Mouse (Mus musculus) liver, embryonic 13.5 days (tissue): ENCODE data around the gene Angptl8. TPM values are rescaled to one million over a fixed set of nuclear protein-coding genes. Genes with fewer than 3 reads are reported as not detected.
A peak's percentile ranks its signal among the peaks of the same experiment; 100 is the strongest.

Experiments used
- ATAC-seq: fragments of 200-750 bp; cut with Nextera tagmentation; 2 replicates; pipeline ENCODE4 v1.8.0; 2017; ENCODE audit warnings: low read depth, mild to moderate bottlenecking, moderate number of reproducible peaks, moderate library complexity
- DNase-seq: peaks from one replicate; pipeline ENCODE4 v3.0.0; 2022
- H3K27ac ChIP-seq: fragments of 300-500 bp; sonication (generic); 2 replicates; pipeline ENCODE4 v1.5.1; 2015; ENCODE audit warnings: moderate library complexity, mild to moderate bottlenecking, inconsistent platforms
- H3K27me3 ChIP-seq: fragments of 300-500 bp; sonication (generic); 2 replicates; pipeline ENCODE4 v1.6.1; 2015; ENCODE audit warnings: mild to moderate bottlenecking, inconsistent platforms
- H3K36me3 ChIP-seq: fragments of 300-500 bp; sonication (generic); 2 replicates; pipeline ENCODE4 v1.6.1; 2015; ENCODE audit warnings: mild to moderate bottlenecking, inconsistent platforms
- H3K4me1 ChIP-seq: fragments of 300-500 bp; sonication (generic); replicated peaks from 2 replicates; pipeline ENCODE4 v1.6.1; 2015; ENCODE audit warnings: inconsistent platforms
- H3K4me2 ChIP-seq: fragments of 300-500 bp; sonication (generic); 2 replicates; pipeline ENCODE4 v1.6.1; 2015; ENCODE audit warnings: inconsistent platforms, mild to moderate bottlenecking, moderate library complexity
- H3K4me3 ChIP-seq: fragments of 300-500 bp; sonication (generic); replicated peaks from 2 replicates; pipeline ENCODE4 v1.5.1; 2015; ENCODE audit warnings: mild to moderate bottlenecking, inconsistent platforms
- H3K9ac ChIP-seq: fragments of 300-500 bp; sonication (generic); 2 replicates; pipeline ENCODE4 v1.6.1; 2015; ENCODE audit warnings: mild to moderate bottlenecking, inconsistent platforms
- H3K9me3 ChIP-seq: fragments of 300-500 bp; sonication (generic); replicated peaks from 2 replicates; pipeline ENCODE4 v1.6.1; 2016; ENCODE audit warnings: inconsistent platforms
- WGBS: fragments of 180-500 bp; shearing (Covaris S2); methylation state at CpG from one replicate; pipeline ENCODE4 v1.1.7; 2015; ENCODE audit not compliant: insufficient replicate concordance; 5-methylcytosine and 5-hydroxymethylcytosine counted together
- polyA plus RNA-seq: library from polyadenylated mRNA; unstranded; fragments of >200 nt; fragmentation: Nextera tagmentation; extraction: Ambion mirVana; gene quantifications from 2 replicates; pipeline ENCODE4 v1.2.1, GENCODE M21; 2015

The Angptl8 gene
- polyA plus RNA-seq, 1 experiment from 2014 or later = 15.5 TPM

- DNase-seq = no peak
- H3K36me3 ChIP-seq = peaks cover 33% of the 10 kb centered on the region
- H3K4me1 ChIP-seq = peaks cover 43% of the 10 kb centered on the region
- peak overlapping the region; percentile 77 for H3K4me2 ChIP-seq
- 37% methylated on average over 3 of the region's 3 CpGs for WGBS
- ATAC-seq = no peak
- no peak overlapping the region for H3K9ac ChIP-seq
- peaks cover 13% of the 10 kb centered on the region; the same call in 1 of the 2 replicates for H3K27me3 ChIP-seq
- H3K4me3 ChIP-seq = no peak overlapping the region; the same call in 1 of the 2 replicates
- H3K9me3 ChIP-seq = no peaks in the 10 kb centered on the region
- H3K27ac ChIP-seq = peak overlapping the region; percentile 12; the same call in 1 of the 2 replicates
Measured at GRCm38 (mm10) chr9:21796259-21796658, 39.1 kb upstream of the Angptl8 start.

GRCm38 (mm10) chr9:21796919-21797318 is 38.4 kb upstream of the Angptl8 start:
- WGBS = 59% methylated on average over 3 of the region's 3 CpGs
- Histone ChIP-seq H3K9me3 (no peaks in the 10 kb centered on the region), H3K27me3 (peaks cover 13% of the 10 kb centered on the region; the same call in 1 of the 2 replicates), H3K27ac (peak overlapping the region; percentile 12; the same call in 1 of the 2 replicates), H3K4me1 (peaks cover 43% of the 10 kb centered on the region), H3K4me3 (peak overlapping the region; percentile 67; the same call in 1 of the 2 replicates), H3K9ac (0 out of 2 replicates have a peak overlapping the region, but pooled peaks have one; percentile 65), H3K4me2 (peak overlapping the region; percentile 77), H3K36me3 (peaks cover 33% of the 10 kb centered on the region)
- no peak for DNase-seq
- ATAC-seq = no peak

- Histone ChIP-seq H3K9me3 (no peaks in the 10 kb centered on the region), H3K27ac (peak overlapping the region; percentile 60; the same call in 1 of the 2 replicates), H3K4me2 (peak overlapping the region; percentile 77), H3K9ac (peak overlapping the region; percentile 65), H3K4me1 (peaks cover 38% of the 10 kb centered on the region), H3K27me3 (peaks cover 13% of the 10 kb centered on the region; the same call in 1 of the 2 replicates), H3K36me3 (peaks cover 26% of the 10 kb centered on the region), H3K4me3 (peak overlapping the region; percentile 67)
- DNase-seq = peak; percentile 30
- WGBS = under 1% methylated on average over 26 of the region's 26 CpGs
- peak; percentile 37 for ATAC-seq
Measured at GRCm38 (mm10) chr9:21797921-21798344, 37.4 kb upstream of the Angptl8 start.

GRCm38 (mm10) chr9:21798345-21799009 is 36.8 kb upstream of the Angptl8 start, which contains the start of gene Kank2:
Gene Kank2 (minus strand): TSS chr9:21798744.
- Histone ChIP-seq H3K27ac (peak within 1 kb of the TSS; percentile 60), H3K4me2 (peak within 1 kb of the TSS; percentile 77), H3K27me3 (peaks cover 13% of the 10 kb centered on the region; the same call in 1 of the 2 replicates), H3K9ac (peak within 1 kb of the TSS; percentile 65), H3K36me3 (peaks cover 22% of the 10 kb centered on the region), H3K4me3 (peak within 1 kb of the TSS; percentile 67), H3K9me3 (no peaks in the 10 kb centered on the region), H3K4me1 (peaks cover 37% of the 10 kb centered on the region)
- under 1% methylated on average over 52 of the region's 52 CpGs for WGBS
- ATAC-seq (peak; percentile 76), DNase-seq (peak; percentile 72)

GRCm38 (mm10) chr9:21799010-21799350 is 36.3 kb upstream of the Angptl8 start:
- Histone ChIP-seq H3K9ac (no peak overlapping the region), H3K27me3 (peaks cover 13% of the 10 kb centered on the region; the same call in 1 of the 2 replicates), H3K4me3 (peak overlapping the region; percentile 67), H3K4me2 (peak overlapping the region; percentile 77), H3K4me1 (peaks cover 37% of the 10 kb centered on the region), H3K9me3 (no peaks in the 10 kb centered on the region), H3K27ac (peak overlapping the region; percentile 60; the same call in 1 of the 2 replicates), H3K36me3 (peaks cover 17% of the 10 kb centered on the region)
- DNase-seq = no peak
- 44% methylated on average over 3 of the region's 3 CpGs for WGBS
- peak; percentile 42 for ATAC-seq

GRCm38 (mm10) chr9:21801121-21801520 is 34.2 kb upstream of the Angptl8 start:
- no peak overlapping the region for H3K27ac ChIP-seq
- WGBS = 74% methylated on average over 7 of the region's 7 CpGs
- H3K36me3 ChIP-seq = no peaks in the 10 kb centered on the region
- H3K4me3 ChIP-seq = no peak overlapping the region
- H3K4me1 ChIP-seq = peaks cover 48% of the 10 kb centered on the region
- ATAC-seq (no peak), DNase-seq (no peak)
- no peak overlapping the region for H3K4me2 ChIP-seq
- peaks cover 13% of the 10 kb centered on the region; the same call in 1 of the 2 replicates for H3K27me3 ChIP-seq
- no peaks in the 10 kb centered on the region for H3K9me3 ChIP-seq
- H3K9ac ChIP-seq = no peak overlapping the region

- Histone ChIP-seq H3K9ac (no peak overlapping the region), H3K4me1 (peaks cover 48% of the 10 kb centered on the region), H3K27me3 (peaks cover 13% of the 10 kb centered on the region; the same call in 1 of the 2 replicates), H3K4me3 (no peak overlapping the region), H3K27ac (no peak overlapping the region), H3K9me3 (no peaks in the 10 kb centered on the region), H3K36me3 (no peaks in the 10 kb centered on the region), H3K4me2 (no peak overlapping the region)
- ATAC-seq (no peak), DNase-seq (no peak)
- WGBS = 64% methylated on average over 7 of the region's 7 CpGs
Measured at GRCm38 (mm10) chr9:21801591-21801990, 33.7 kb upstream of the Angptl8 start.

GRCm38 (mm10) chr9:21803986-21804644 is 31.2 kb upstream of the Angptl8 start:
- no peaks in the 10 kb centered on the region for H3K27me3 ChIP-seq
- no peak overlapping the region for H3K4me3 ChIP-seq
- no peak overlapping the region for H3K9ac ChIP-seq
- no peaks in the 10 kb centered on the region for H3K9me3 ChIP-seq
- peak; percentile 51 for DNase-seq
- 35% methylated on average over 13 of the region's 13 CpGs for WGBS
- no peak overlapping the region for H3K27ac ChIP-seq
- no peaks in the 10 kb centered on the region for H3K36me3 ChIP-seq
- ATAC-seq = peak; percentile 56
- no peak overlapping the region for H3K4me2 ChIP-seq
- H3K4me1 ChIP-seq = peaks cover 33% of the 10 kb centered on the region

GRCm38 (mm10) chr9:21806363-21806762 is 28.9 kb upstream of the Angptl8 start:
- H3K27ac ChIP-seq = peak overlapping the region; percentile 73

GRCm38 (mm10) chr9:21806976-21807375 is 28.3 kb upstream of the Angptl8 start:
- no peak overlapping the region for H3K4me2 ChIP-seq
- ATAC-seq = no peak
- peak overlapping the region; percentile 73 for H3K27ac ChIP-seq
- no peaks in the 10 kb centered on the region for H3K36me3 ChIP-seq
- 77% methylated on average over 11 of the region's 11 CpGs for WGBS
- no peak overlapping the region for H3K9ac ChIP-seq
- H3K4me1 ChIP-seq = peaks cover 26% of the 10 kb centered on the region
- H3K27me3 ChIP-seq = no peaks in the 10 kb centered on the region
- DNase-seq = no peak
- H3K4me3 ChIP-seq = no peak overlapping the region
- no peaks in the 10 kb centered on the region for H3K9me3 ChIP-seq

More at GRCm38 (mm10) chr9:21806363-21806762, 28.9 kb upstream of the Angptl8 start:
- 23% methylated on average over 3 of the region's 3 CpGs for WGBS
- Histone ChIP-seq H3K4me3 (no peak overlapping the region), H3K4me1 (peaks cover 26% of the 10 kb centered on the region), H3K9me3 (no peaks in the 10 kb centered on the region), H3K36me3 (no peaks in the 10 kb centered on the region), H3K27me3 (no peaks in the 10 kb centered on the region), H3K9ac (no peak overlapping the region), H3K4me2 (no peak overlapping the region)
- DNase-seq (no peak), ATAC-seq (peak; percentile 76)

GRCm38 (mm10) chr9:21808561-21808960 is 26.7 kb upstream of the Angptl8 start:
- Histone ChIP-seq H3K4me1 (peaks cover 26% of the 10 kb centered on the region), H3K9ac (no peak overlapping the region), H3K4me3 (no peak overlapping the region), H3K27me3 (no peaks in the 10 kb centered on the region), H3K27ac (peak overlapping the region; percentile 39; the same call in 1 of the 2 replicates), H3K9me3 (no peaks in the 10 kb centered on the region), H3K4me2 (no peak overlapping the region), H3K36me3 (no peaks in the 10 kb centered on the region)
- WGBS = 47% methylated on average over 3 of the region's 3 CpGs
- DNase-seq = no peak
- no peak for ATAC-seq
